Mouse (Mus musculus) T-cell, adult 2 months (primary cell): ENCODE measurements around the gene Sgo1.

Experiments
- DNase-seq: peaks from one replicate; pipeline ENCODE4 v3.0.0; 2022; ENCODE audit warnings: low spot score

Sgo1 gene

GRCm38 (mm10) chr17:53643360-53643759 lies 45.8 kb downstream of the Sgo1 start:
- no peak for DNase-seq

- DNase-seq: no peak
These were observed 57.8 kb downstream of the Sgo1 start for GRCm38 (mm10) chr17:53631344-53631743.

- DNase-seq: no peak
These were observed 61.0 kb downstream of the Sgo1 start for GRCm38 (mm10) chr17:53628131-53628530.

GRCm38 (mm10) chr17:53627497-53627896 lies 61.6 kb downstream of the Sgo1 start:
- no peak for DNase-seq

GRCm38 (mm10) chr17:53626160-53626559 lies 63.0 kb downstream of the Sgo1 start:
- DNase-seq: no peak
